Mouse (Mus musculus) right cerebral cortex, postnatal 14 days (tissue): ENCODE results near the gene Oasl1.
A peak's percentile ranks its signal among the peaks of the same experiment; 100 is the strongest.

ENCODE experiments used
- DNase-seq: peaks from one replicate; pipeline ENCODE4 v3.0.0; 2022

Oasl1 gene

GRCm38 (mm10) chr5:114969609-114970215 lies 46.7 kb downstream of the Oasl1 start:
- no peak for DNase-seq

- no peak for DNase-seq
These were observed 47.8 kb downstream of the Oasl1 start, which contains the start of gene Hnf1a for GRCm38 (mm10) chr5:114970824-114971227. Gene Hnf1a, minus strand, starts transcription at chr5:114971094.

DNA sequence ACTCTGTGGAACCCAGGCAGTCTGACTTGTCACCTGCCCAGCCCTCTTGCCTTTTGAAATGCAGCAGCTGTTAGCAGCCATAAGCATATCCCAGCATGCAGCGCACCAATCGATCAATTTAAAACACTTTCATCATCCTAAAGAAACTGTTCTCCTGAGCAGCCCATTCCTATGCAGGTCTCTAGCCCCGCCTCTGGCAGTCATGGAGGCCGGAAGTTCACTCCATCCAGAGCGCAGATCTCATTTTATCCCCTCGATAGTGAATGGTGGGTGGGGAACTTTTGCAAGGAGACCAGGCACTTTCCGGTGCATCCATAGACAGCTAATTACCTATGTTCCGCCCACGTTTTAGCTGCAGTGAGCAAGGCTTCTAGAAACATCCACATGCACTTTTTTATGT lies 49.2 kb downstream of the Oasl1 start:
- DNase-seq: no peak

DNA sequence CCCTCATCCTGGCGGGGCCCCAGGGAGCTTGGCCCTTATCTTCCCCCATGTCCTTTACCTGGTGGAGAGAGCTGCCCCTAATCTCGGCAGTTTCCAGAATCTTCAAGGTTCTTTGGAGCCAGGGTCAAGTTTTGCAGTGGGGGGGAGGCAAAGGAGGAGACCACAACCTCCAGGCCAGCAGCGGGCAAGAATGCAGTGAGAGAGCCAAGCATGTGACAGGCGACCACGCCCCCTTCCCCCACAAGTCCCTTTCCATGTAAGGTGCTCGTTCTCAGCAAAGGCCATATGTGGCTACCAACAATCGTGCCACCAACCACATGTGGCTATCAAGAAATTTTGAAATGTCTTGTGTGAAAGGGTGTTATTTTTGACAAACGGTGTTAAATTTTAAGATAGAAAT lies 50.1 kb downstream of the Oasl1 start:
- DNase-seq: no peak

GRCm38 (mm10) chr5:114976935-114977334 lies 53.9 kb downstream of the Oasl1 start:
- DNase-seq: no peak

- DNase-seq: no peak
These were observed 55.4 kb downstream of the Oasl1 start for GRCm38 (mm10) chr5:114978473-114978872.

DNA sequence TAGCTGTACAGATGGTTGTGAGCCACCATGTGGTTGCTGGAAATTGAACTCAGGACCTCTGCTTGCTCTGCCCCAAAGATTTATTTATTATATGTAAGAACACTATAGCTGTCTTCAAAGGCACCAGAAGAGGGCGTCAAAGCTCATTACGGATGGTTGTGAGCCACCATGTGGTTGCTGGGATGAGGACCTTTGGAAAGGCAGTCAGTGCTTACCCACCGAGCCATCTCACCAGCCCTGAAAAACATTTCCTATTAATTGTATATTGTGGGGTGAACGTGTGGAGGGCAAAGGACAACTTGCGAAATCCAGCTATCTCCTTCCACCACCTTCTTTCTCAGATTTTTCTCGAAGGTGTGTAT lies 55.8 kb downstream of the Oasl1 start:
- no peak for DNase-seq

DNA sequence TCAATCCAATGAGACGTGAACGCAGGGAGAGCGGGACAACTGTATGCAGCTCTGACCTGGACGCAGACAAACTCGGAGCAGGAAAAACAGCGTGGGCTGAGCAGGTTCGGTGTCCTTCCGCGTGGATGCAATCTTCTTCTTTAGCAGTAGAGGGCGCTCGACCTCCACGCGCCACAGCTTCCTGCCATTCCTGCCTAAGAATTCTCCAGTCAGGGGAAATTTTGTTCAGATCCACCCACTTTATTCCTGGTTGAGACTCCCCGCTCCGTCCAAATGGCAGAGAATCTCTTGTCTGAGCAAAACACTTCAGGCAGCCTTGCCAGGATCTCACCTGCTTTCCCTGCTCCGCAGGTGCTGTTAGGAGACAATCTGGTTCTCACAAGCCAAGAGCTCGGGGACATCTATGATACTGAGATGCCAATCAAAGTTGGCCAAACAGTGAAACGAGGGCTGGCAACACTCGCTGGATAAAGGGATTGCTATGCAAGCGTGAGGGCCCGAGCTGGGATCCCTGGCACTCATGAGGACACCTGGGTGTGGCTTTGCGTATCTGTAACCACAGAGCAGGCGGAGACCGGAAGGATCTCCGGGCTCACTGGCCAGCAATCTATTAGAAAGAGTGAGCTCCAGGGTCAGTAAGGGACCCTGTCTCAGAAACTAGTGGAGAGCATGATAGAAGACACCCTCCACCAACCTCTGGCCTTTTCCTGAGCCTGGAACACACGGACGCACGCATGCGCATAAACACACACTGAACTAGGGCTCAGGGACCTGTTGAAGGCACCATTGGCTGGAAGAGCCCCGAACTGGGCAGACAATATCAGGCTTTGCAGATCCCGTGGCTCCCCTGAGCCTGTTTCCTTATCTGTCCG lies 56.4 kb downstream of the Oasl1 start:
- DNase-seq: peak; percentile 53

DNA sequence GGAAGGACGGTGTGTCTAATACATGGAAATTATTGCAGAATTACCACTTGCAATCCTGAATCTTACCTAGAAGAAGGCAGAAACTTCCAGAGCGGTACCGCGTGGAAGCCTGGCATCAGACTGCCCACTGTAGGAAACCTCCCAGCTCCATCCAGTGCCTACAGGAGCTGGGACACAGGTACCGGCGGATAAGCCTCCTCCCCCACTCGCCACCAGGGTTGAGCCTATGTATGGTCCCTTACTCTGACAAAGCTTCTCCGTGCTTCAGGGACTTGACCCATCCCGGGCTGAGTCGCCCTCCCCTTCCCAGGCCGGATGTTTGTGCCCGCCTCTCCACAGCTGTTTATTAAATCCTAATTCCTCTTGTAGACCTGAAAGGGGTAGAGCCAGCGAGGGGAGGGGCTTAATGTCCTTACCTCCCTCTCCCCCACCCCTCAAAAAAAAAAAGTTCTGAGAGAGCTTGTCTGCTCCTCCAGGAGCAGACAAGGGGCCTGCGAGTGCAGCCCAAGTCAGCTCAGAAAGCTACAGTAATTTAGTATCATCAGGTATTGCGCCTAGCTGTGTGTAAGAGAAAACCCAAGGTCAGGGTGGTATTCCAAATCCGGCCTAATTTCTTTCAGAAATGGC lies 57.2 kb downstream of the Oasl1 start:
- DNase-seq: no peak

GRCm38 (mm10) chr5:114982001-114982400 lies 59.0 kb downstream of the Oasl1 start:
- DNase-seq: no peak

DNA sequence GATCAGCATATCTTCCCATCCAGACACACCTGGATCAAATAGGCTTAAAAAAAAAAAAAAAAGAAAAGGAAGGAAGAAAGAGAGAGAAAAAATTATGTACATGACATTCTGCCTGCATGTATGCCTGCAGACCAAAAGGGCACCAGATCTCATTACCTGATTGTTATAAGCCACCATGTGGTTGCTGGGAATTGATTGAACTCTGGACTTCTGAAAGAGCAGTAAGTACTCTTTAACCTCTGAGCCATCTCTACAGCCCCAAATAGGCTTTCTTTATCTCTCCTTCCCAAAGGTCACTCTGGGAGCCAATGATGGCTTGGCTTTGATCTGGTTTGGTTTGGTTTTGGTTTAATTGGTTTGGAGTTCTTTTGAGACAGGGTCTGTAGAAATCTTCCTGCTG lies 62.0 kb downstream of the Oasl1 start:
- no peak for DNase-seq
